Mouse (Mus musculus): ENCODE measurements around the gene Sirpb1c. TPM values are rescaled to one million over a fixed set of nuclear protein-coding genes. Genes with fewer than 3 reads are reported as not detected.

The Sirpb1c gene
- polyA plus RNA-seq, 1 experiment, result not detected

Other genes with a start within 250 kb of the Sirpb1c start
- gene Gm5150, start 157.9 kb upstream of the Sirpb1c start, polyA plus RNA-seq (2012; fragmentation: generic; extraction: Trizol), result not detected